Mouse (Mus musculus) thymus, postnatal 25 days (tissue): ENCODE results near the gene Ceacam18.
A peak's percentile ranks its signal among the peaks of the same experiment; 100 is the strongest.
"Not testable (repeated sequence)": the region's sequence is repeated elsewhere in the genome, so short reads cannot be mapped to it uniquely, and the experiment has no call there.

Experiments used
- DNase-seq: peaks from one replicate; pipeline ENCODE4 v3.0.0; 2022

Gene Ceacam18

DNA sequence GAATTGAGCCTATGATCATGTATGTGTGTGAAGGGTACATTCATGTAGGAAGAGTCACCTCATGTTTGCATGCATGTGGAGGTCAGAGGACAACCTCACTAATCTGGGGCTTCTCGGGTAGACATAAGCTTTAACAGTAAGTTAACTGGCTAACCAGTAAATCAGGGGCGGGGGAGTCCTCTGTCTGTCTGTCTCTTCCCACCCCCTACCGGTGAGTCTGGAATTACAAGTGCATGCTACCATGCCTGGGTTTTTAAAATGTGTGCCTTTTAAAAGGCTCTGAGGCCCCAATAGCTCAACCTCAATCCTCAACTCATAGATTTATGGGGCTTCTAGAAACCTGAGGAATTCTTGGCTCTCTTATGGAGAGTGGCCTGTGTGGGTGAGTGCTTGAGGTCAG lies 34.1 kb downstream of the Ceacam18 start:
- peak; percentile 42 for DNase-seq

DNA sequence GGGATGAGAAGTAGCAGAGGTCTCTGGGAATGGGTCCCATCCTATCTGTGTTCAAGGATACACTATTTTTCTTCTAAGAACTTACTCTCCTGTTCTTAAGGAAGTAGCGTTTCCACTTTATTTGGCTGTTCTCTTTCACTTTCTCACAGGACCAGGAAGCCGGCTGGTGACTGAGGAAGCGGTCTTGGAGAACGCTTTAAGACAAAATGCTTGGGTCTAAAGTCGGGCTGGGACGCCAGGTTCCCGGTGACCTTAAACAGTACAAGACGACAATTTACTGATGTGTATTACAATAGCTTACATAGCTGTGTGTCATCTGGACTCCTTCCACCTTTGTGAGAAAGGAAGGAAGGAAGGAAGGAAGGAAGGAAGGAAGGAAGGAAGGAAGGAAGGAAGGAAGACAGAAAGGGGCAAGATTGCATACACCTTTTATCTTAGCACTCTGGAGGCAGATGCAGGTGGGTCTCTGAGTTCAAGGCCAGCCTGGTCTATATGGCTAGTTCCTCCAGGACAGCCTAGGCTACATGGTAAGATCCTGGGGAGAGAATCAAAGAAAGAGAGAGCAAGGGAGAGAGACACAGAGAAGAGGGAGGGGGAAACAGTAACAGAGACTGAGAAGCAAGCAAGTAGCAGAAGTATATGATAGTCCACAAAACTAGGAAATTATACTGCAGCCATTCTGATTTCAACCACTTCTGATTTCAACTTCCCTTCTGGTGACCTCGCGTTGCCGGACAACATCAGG lies 36.7 kb downstream of the Ceacam18 start:
- no peak for DNase-seq

- DNase-seq: peak; percentile 85
These were observed 37.5 kb downstream of the Ceacam18 start, which contains the start of gene Ctu1 for GRCm38 (mm10) chr7:43671809-43672580. Gene Ctu1 (plus strand): TSS chr7:43672016.

DNA sequence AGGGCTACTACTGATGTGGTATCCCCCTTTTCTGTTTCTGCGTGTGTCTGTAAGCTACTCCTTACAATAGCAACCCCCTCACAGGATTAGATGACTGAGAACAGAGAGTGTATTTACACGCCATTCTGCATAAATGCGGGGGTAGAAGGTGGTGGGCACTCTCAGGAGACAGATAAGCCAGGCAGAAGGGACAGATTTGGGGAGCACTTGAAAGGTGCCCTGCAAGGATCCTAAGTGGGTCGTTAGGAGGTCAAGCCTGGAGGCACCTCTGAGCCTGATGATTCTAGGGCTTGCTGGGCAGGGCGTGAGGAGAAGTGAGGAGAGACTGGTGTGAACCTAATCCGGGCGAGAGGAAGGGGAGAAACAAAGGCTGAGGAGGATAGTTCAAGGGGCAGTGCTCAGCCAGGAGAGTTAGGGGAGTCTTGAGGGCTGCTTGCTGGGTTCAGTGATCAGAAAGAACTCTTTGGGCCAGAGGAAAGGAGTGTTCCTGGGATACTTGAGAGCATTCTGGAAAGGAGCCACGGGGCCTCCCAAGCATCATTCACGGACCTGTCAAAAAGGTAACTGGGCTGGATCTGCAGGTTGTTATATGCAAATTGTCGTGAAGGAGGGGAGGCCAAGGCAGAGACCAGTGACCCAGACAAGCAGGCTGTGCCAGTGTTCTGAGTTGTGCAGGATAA lies 38.2 kb downstream of the Ceacam18 start:
- no peak for DNase-seq

GRCm38 (mm10) chr7:43675091-43675490 lies 40.6 kb downstream of the Ceacam18 start:
- no peak for DNase-seq

DNA sequence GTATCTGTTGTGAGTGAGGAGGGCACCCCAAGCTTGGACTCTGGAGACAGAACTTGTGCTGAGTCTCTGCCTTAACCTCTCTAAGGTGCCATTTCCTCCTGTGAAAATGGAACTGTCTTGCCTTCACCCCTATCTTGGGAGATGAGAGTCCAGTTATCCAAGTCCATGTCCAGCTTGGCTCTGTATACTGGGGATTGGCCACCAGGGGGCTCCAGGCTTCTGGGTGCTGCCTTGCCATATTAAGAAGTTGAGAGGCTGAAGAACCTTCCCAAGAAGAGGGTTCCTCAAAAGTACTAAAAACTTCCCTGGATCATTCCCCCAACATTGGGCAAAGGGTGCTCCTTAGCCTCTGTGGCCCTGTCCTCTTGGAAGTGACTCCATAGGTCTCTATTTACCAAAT lies 44.0 kb downstream of the Ceacam18 start:
- peak; percentile 22 for DNase-seq

DNA sequence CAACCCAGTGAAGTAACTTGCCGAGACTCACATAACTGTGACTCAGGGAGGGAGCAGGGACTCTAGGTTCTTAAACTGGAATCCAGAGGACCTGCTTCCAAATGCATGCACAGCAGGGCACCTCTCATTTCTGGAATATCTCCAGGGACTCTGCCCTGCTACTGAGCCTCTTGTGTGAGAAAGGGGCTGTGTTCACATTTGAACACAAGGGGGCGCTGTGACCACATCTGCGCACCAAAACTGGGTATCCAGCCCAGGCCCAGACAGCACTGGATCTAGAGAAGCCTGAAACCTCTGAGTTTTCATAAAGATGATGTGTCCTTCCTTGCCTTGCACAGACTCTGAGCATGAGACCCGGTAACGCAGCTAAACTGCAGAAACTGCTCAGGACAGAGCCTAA lies 46.5 kb downstream of the Ceacam18 start:
- peak; percentile 45 for DNase-seq

- DNase-seq: not testable (repeated sequence)
These were observed 48.0 kb downstream of the Ceacam18 start for GRCm38 (mm10) chr7:43682511-43682910.

DNA sequence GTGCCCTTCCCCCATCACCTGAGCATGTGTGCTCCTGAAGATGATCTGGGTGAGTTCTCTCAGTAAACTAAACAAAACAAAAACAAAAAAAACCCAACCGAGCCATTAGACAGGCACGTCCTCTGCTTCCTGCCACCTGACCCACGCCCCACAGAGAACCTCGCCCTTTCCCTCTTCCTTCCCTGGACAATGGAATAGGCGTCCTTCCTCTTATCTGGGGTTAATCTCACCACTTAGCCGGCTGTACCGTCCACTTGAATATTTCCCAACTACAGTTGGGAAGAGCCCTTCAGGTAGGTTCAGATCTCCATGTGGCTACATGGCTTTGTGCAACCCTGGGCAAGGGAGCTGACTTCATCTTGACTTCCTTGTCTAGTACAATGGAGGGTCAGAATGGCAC lies 50.6 kb downstream of the Ceacam18 start:
- DNase-seq: no peak

GRCm38 (mm10) chr7:43690118-43690517 lies 55.6 kb downstream of the Ceacam18 start, which contains the start of gene Klk14:
Gene Klk14 (plus strand): TSS chr7:43690418.
- no peak for DNase-seq
